Mouse (Mus musculus): ENCODE data around the gene Micu1. TPM values are rescaled to one million over a fixed set of nuclear protein-coding genes. Genes with fewer than 3 reads are reported as not detected.

Gene Micu1
- polyA plus RNA-seq, 1 experiment, result not detected

DNA sequence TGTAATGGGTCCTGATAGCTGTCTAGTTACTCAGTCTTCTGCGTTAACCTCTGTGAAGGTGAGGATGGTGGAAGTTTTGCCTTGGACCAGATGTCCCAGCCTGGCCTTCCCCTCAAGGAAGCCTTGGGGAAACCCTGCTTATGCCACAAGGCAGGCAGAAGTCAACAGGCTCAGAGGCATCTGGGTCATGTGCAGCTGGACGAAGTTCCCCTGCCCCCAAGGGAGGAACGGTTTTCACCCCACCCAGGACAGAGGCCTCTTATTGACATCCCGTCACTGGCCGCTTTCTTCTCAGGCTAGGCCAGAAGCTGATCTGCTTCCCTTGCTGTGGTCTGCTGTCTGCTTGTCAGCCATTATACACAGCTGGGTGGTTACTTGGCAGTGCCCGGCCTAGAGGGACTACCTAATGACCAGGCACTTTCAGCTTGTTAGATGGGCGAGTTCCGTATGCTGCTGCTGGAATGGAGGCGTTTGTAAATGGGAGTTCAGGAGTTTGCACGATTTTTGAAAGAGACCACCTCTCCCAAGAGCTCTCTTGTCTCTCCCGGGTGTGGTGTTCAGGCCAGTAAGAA, 33.8 kb downstream of the Micu1 start:
- Histone ChIP-seq H3K27ac (ENCODE audit: insufficient read depth, low read depth, low read length) (no peak overlapping the region), H3K4me3 (ENCODE audit: insufficient read depth, low read depth, low read length) (no peak overlapping the region), H3K4me1 (ENCODE audit: control insufficient read depth, insufficient read depth, low read length) (no peaks in the 10 kb centered on the region)
- TF ChIP-seq CTCF (IDR thresholded peaks at IDR 0.05; ENCODE audit: insufficient read depth, low read depth, low read length) (no peak), POLR2A (IDR thresholded peaks at IDR 0.05; ENCODE audit: insufficient read depth, low read depth, low read length) (no peak)
- WGBS, result 66% methylated on average over 11 of the region's 11 CpGs

DNA sequence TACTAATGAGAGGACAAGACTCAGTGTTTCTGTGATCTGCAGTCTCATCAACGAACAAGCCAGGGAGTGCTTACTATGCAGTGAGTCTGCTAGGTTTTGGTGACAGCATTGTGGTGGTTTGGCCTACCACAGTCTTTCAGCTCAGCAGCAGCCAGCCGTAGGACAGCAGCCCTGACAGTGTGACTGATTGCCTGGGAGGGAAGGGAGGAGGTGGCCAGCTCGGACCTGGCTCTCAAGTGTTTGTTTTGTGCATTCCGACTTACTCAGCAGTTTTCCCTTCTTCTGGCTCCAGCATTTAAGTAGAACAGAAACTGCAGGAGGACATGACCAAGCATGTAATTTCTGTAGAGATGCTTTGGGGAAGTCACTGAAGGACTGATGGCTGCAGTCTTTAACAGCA, 39.2 kb downstream of the Micu1 start:
- TF ChIP-seq CTCF (IDR thresholded peaks at IDR 0.05; ENCODE audit: insufficient read depth, low read depth, low read length), result no peak
- TF ChIP-seq POLR2A (IDR thresholded peaks at IDR 0.05; ENCODE audit: insufficient read depth, low read depth, low read length), result no peak

DNA sequence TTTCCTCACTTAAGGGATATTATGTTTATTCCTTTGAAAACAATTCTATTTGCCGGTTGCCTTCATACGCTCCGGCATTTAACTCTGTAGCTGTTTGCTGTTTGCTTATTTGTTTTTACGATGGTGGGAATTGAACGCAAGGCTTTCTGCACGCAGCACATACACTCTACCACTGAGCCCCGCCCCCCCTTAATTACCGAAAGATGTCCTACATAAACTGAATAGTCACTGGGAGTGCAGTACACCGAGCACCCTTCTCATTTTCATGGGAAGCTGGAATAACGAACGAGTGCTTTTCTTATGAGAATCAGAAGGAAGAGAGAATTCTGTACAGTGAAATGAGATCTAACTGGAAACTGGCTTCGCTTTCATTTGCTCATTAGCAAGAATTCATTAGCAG, 41.1 kb downstream of the Micu1 start:
- no peak for TF ChIP-seq CTCF (IDR thresholded peaks at IDR 0.05; ENCODE audit: insufficient read depth, low read depth, low read length)
- no peak for TF ChIP-seq POLR2A (IDR thresholded peaks at IDR 0.05; ENCODE audit: insufficient read depth, low read depth, low read length)
- no peaks in the 10 kb centered on the region for H3K4me1 ChIP-seq (ENCODE audit: control insufficient read depth, insufficient read depth, low read length)
- H3K27ac ChIP-seq (ENCODE audit: insufficient read depth, low read depth, low read length), result no peak overlapping the region
- 72% methylated on average over 12 of the region's 12 CpGs for WGBS
- H3K4me3 ChIP-seq (ENCODE audit: insufficient read depth, low read depth, low read length), result no peak overlapping the region

More for the DNA sequence above, 39.2 kb downstream of the Micu1 start:
- Histone ChIP-seq H3K4me1 (ENCODE audit: control insufficient read depth, insufficient read depth, low read length) (no peaks in the 10 kb centered on the region), H3K27ac (ENCODE audit: insufficient read depth, low read depth, low read length) (no peak overlapping the region), H3K4me3 (ENCODE audit: insufficient read depth, low read depth, low read length) (no peak overlapping the region)
- 74% methylated on average over 4 of the region's 4 CpGs for WGBS

DNA sequence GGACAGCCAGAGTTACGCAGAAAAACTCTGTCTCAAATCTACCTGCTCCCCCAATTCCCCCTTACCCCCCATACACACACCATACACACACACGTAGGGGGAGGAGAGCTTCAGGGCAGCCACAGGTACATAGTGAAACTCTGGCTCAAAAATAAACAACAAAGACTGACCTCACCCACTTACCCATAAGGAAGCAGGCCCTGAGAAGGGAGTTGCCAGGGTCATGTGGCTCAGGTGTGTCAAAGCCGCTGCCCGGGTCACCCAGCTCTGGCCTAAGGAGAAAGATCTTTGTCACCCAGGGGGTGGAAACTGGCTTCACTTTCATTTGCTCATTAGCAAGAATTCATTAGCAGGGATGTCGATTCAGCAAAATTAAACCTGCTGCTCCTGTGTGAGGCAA, 41.7 kb downstream of the Micu1 start:
- Histone ChIP-seq H3K4me3 (ENCODE audit: insufficient read depth, low read depth, low read length) (no peak overlapping the region), H3K4me1 (ENCODE audit: control insufficient read depth, insufficient read depth, low read length) (no peaks in the 10 kb centered on the region), H3K27ac (ENCODE audit: insufficient read depth, low read depth, low read length) (no peak overlapping the region)
- 85% methylated on average over 5 of the region's 5 CpGs for WGBS
- TF ChIP-seq POLR2A (IDR thresholded peaks at IDR 0.05; ENCODE audit: insufficient read depth, low read depth, low read length), result no peak
- no peak for TF ChIP-seq CTCF (IDR thresholded peaks at IDR 0.05; ENCODE audit: insufficient read depth, low read depth, low read length)

DNA sequence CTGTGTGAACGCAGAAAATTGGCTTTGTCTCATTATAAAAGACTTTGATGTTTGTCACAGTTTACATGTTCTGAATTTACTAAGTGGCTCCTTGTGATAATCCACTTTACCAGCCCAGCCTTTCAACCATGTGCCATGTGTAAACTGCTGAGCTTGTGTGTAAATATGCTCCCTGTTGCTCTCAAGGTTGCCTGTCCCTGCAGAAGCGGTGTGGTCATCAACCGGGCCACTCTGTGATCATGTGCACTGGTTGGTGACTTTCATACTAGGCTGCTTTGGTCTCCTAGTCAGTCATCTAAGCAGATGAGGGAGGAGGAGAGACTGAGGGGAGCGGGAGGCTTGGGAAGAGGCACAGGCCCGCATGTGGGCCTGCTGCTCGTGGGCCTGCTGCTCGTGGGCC, 45.1 kb downstream of the Micu1 start:
- TF ChIP-seq POLR2A (IDR thresholded peaks at IDR 0.05; ENCODE audit: insufficient read depth, low read depth, low read length) (no peak), CTCF (IDR thresholded peaks at IDR 0.05; ENCODE audit: insufficient read depth, low read depth, low read length) (no peak)
- Histone ChIP-seq H3K4me3 (ENCODE audit: insufficient read depth, low read depth, low read length) (no peak overlapping the region), H3K4me1 (ENCODE audit: control insufficient read depth, insufficient read depth, low read length) (peaks cover 4% of the 10 kb centered on the region), H3K27ac (ENCODE audit: insufficient read depth, low read depth, low read length) (no peak overlapping the region)
- 92% methylated on average over 7 of the region's 7 CpGs for WGBS

DNA sequence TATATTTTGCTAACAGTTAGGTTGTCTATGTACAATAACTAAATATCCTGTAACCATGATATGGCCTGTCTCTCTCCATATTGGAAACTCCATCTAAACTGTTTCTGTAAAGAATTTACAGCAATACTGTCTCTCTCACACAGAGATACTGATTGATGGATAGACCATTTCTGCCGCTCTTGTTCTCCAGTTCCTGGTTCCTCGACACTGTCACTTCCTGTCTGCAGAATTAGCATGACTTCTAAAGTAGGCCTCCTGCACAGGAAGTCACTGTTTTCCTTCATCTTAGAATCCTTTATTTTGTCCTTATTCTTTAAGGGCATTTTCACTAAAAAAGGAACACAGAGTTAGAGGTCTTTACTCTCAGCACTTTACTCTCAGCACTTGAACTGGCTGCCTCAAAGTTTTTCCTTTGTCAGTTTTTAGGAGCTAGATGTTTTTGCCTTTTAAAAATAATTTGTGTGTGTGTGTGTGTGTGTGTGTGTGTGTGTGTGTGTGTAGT, 46.5 kb downstream of the Micu1 start:
- Histone ChIP-seq H3K4me1 (ENCODE audit: control insufficient read depth, insufficient read depth, low read length) (peaks cover 8% of the 10 kb centered on the region), H3K27ac (ENCODE audit: insufficient read depth, low read depth, low read length) (no peak overlapping the region), H3K4me3 (ENCODE audit: insufficient read depth, low read depth, low read length) (no peak overlapping the region)
- 86% methylated on average over 2 of the region's 2 CpGs for WGBS
- TF ChIP-seq CTCF (IDR thresholded peaks at IDR 0.05; ENCODE audit: insufficient read depth, low read depth, low read length) (no peak), POLR2A (IDR thresholded peaks at IDR 0.05; ENCODE audit: insufficient read depth, low read depth, low read length) (no peak)

DNA sequence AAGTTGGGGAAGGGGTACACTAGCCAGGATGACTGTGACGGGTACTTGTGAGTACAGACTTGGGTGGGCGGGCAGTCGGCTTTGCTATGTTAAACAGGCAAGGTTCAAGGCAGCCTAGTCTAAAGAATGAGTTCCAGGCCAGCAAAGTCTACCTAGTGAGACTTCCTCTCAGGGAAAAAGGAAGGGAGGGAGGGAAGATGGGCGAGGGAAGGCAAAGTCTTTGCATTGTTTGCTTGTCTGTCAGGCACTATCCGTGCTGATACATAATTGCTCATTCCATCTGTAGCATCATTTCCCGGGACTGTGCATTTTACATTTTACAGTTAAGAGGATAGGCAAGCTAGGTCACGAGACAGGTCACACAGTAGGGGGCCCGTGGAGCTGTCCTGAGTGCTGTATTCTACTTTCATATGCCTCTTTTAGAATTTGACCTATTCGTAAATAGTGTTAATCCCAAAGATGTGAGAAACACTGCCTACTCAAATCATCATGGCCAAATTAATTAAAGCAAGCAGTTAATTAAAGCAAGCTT, 51.3 kb downstream of the Micu1 start:
- Histone ChIP-seq H3K4me3 (ENCODE audit: insufficient read depth, low read depth, low read length) (no peak overlapping the region), H3K27ac (ENCODE audit: insufficient read depth, low read depth, low read length) (no peak overlapping the region), H3K4me1 (ENCODE audit: control insufficient read depth, insufficient read depth, low read length) (peaks cover 8% of the 10 kb centered on the region)
- TF ChIP-seq POLR2A (IDR thresholded peaks at IDR 0.05; ENCODE audit: insufficient read depth, low read depth, low read length) (no peak), CTCF (IDR thresholded peaks at IDR 0.05; ENCODE audit: insufficient read depth, low read depth, low read length) (no peak)
- WGBS, result 88% methylated on average over 9 of the region's 9 CpGs

DNA sequence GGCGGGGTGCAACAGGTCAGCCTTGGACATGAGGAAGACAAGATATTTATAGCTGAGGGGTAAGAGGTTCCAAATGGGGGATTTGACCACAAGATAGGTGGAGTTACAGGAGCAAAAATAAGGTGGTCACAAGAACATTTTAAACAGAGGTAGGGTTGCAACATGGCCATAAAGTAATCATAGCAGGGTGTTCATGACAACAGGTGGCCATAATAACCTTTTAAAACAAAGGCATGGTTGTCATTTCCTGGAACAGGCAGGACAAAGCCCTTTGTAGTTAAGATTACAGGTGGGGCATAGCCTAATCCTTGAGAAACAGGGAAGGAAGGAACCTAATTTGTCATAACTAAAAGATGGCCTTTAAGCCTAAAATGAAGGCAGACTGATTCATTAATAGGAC, 51.8 kb downstream of the Micu1 start:
- TF ChIP-seq POLR2A (IDR thresholded peaks at IDR 0.05; ENCODE audit: insufficient read depth, low read depth, low read length), result no peak
- no peak for TF ChIP-seq CTCF (IDR thresholded peaks at IDR 0.05; ENCODE audit: insufficient read depth, low read depth, low read length)
- WGBS, result 89% methylated on average over 1 of the region's 1 CpGs
- Histone ChIP-seq H3K27ac (ENCODE audit: insufficient read depth, low read depth, low read length) (no peak overlapping the region), H3K4me1 (ENCODE audit: control insufficient read depth, insufficient read depth, low read length) (peaks cover 8% of the 10 kb centered on the region), H3K4me3 (ENCODE audit: insufficient read depth, low read depth, low read length) (no peak overlapping the region)

GRCm38 (mm10) chr10:59754901-59755300, 52.6 kb downstream of the Micu1 start:
- Histone ChIP-seq H3K4me1 (ENCODE audit: control insufficient read depth, insufficient read depth, low read length) (peaks cover 8% of the 10 kb centered on the region), H3K4me3 (ENCODE audit: insufficient read depth, low read depth, low read length) (no peak overlapping the region), H3K27ac (ENCODE audit: insufficient read depth, low read depth, low read length) (no peak overlapping the region)
- no peak for TF ChIP-seq CTCF (IDR thresholded peaks at IDR 0.05; ENCODE audit: insufficient read depth, low read depth, low read length)
- no peak for TF ChIP-seq POLR2A (IDR thresholded peaks at IDR 0.05; ENCODE audit: insufficient read depth, low read depth, low read length)
- 98% methylated on average over 1 of the region's 1 CpGs for WGBS

Data from olfactory bulb, adult 2 months (tissue).